Mouse (Mus musculus) layer of hippocampus, adult 9-10 months (tissue): ENCODE measurements around the gene Slc25a13.

Source experiments
- DNase-seq: peaks from one replicate; pipeline ENCODE4 v3.0.0; 2022; ENCODE audit warnings: low spot score

Slc25a13 gene

GRCm38 (mm10) chr6:6216507-6217285, at the start of gene Slc25a13:
Slc25a13 (minus strand) TSS chr6:6217173.
- no peak for DNase-seq

DNA sequence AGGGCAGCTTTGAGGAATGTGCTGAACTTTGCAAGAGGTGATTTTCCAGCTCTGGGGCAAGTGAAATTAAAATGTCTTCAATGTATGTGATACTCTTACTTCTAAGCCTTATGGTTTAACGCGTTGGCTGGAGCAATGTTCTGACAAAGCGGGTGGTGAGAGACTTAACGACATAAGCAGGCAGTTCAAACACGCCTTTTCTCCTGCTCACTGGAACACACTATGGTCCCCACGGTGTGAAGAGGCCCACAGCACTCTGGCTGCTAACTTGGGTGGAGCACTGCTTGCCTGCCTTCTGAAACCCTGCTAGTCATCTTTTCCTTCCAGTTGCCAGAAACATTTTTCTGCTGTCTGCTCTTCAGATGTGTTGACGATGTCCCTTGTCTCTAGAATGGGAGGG, 48.8 kb upstream of the Slc25a13 start:
- DNase-seq: no peak

DNA sequence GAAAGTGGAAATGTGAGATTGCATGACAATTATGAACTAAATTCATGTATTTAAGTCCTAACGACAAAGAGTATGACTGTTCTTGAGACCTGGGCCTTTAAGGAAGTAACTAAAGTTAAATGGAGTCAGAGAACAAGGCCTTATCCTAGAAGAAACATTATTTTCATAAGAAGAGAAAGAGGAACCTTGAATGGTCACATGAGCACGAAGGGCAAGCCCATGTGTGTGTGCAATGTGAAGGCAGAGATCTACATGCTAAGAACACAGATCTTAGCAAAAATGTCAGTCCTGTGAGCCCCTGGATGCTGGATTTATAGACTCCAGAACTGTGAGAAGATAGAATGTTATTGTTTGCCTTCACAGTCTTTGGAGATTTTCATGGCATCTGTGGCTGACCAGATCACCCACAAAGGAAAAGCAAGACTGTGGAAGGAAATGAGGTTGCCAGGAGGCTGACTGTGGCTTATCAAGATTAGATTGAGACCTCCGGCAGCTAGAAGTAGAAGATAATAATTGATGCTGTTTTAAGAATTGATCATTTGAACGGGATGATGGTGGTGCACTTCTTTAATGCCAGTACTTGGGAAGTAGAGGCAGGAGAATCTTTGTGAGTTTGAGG, 46.4 kb upstream of the Slc25a13 start:
- no peak for DNase-seq

- no peak for DNase-seq
Observed at GRCm38 (mm10) chr6:6260917-6261316, 43.9 kb upstream of the Slc25a13 start.

DNA sequence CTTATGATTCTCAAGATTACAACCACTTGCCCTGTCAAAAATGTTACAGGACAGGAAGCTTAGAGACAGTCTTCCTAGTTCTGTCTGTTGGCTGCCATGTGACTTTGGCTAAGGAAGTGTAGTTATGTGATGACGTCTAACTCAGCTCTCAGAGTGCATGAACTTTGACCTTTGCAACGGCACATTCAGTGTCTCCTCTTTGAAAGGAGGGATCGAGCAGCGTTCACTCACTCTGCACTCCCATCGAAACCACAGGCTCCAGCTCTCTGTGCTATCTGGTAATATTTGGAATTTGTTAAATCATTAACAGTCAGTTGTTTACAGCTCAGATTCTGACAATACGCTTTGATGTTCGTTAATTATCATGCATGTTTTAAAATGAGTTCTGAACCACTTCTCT, 31.5 kb upstream of the Slc25a13 start:
- no peak for DNase-seq

- DNase-seq: no peak
Observed at GRCm38 (mm10) chr6:6243828-6244227, 26.9 kb upstream of the Slc25a13 start.

GRCm38 (mm10) chr6:6242114-6242513, 25.1 kb upstream of the Slc25a13 start:
- no peak for DNase-seq

DNA sequence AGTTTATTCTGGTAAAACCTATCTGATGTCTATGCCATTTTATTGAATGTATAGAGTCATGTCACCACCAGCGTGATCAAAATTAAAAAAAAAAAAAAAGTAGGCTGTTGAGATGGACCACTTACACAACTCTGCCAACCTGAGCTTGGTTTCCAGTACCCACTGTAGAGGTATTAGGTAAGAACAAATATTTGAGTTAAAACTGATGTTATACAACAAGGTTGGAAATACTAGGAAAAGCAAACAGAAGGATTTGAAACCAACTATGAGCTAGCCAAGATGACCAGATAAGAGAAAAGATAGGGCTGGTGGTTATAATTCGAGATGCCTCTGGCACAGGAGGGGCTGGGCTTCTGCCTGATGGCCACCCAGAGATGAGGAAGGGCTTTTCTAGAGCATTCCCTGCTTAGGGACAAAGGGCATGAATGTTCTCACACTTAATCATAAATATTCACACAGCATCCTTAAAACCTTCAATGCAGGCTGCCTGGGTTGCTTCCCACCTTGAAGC, 19.9 kb upstream of the Slc25a13 start:
- DNase-seq: no peak

DNA sequence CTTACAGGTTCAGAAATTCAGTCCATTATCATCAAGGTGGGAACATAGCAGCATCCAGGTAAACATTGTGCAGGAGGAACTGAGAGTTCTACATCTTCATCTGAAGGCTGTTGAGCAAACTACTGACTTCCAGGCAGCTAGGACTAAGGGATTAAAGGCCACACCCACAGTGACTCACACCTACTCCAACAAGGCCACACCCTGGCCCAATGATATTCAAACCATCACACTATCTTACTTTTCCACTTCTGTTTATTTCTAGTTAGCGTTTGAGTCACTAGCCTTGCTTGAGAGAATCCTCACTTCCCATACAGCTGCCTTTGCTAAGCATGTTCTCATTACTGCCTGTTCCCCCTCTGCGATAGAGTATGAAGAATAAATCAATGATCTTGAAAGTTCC, 13.3 kb upstream of the Slc25a13 start:
- no peak for DNase-seq

GRCm38 (mm10) chr6:6222721-6223120, 5.7 kb upstream of the Slc25a13 start:
- no peak for DNase-seq

- no peak for DNase-seq
Observed at GRCm38 (mm10) chr6:6220574-6220973, 3.6 kb upstream of the Slc25a13 start.

DNA sequence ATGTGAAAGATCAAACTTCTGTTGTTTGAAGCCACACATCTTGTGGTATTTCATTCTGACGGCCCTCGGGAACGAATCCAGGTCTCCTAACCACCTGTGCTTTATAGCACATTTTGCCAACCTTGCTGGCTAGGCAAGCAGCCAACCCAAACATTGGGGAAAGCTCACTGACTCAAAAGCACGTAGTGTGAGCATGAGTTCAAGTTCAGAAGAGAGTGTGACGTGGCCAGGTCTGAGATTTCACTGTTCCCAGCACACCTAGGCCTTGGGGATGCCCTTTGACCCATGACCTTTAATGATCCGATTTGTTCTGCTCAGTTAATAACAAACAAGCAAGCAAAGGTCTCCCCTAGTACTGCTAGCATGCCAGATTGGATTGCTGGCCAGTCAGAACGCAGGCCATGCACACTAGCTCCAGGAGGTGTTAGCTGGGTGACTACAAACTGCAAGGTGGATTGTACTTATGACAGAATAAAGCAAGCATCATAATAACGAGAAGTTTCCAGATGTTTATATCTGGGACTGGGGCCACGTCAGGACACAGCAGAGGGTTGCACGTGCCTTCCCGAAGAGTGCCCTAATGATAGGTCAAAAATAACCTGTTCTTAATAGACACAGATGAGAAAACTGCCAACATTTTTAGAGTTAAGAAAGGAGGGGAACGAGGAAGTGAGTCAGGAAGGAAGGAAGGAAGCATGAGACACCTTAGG, 2.8 kb upstream of the Slc25a13 start:
- no peak for DNase-seq

DNA sequence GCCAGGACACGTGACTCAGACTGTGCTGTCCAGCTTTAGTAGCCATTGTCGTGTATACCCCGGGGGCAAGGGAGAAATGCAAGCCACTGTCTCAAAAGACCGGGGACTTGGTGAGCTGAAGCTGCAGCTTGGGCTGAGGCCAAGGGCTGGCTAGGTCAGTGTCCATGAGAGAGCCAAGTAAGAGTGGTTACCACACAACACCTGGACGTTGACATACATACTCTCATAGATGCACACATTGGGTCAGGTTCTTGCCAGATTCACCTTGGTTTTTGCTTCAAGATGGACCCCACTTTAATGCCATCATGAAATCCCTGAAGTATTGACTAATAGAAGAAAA, 283 bp upstream of the Slc25a13 start:
- DNase-seq: no peak

- DNase-seq: no peak
Observed at GRCm38 (mm10) chr6:6216120-6216506, 860 bp downstream of the Slc25a13 start.

DNA sequence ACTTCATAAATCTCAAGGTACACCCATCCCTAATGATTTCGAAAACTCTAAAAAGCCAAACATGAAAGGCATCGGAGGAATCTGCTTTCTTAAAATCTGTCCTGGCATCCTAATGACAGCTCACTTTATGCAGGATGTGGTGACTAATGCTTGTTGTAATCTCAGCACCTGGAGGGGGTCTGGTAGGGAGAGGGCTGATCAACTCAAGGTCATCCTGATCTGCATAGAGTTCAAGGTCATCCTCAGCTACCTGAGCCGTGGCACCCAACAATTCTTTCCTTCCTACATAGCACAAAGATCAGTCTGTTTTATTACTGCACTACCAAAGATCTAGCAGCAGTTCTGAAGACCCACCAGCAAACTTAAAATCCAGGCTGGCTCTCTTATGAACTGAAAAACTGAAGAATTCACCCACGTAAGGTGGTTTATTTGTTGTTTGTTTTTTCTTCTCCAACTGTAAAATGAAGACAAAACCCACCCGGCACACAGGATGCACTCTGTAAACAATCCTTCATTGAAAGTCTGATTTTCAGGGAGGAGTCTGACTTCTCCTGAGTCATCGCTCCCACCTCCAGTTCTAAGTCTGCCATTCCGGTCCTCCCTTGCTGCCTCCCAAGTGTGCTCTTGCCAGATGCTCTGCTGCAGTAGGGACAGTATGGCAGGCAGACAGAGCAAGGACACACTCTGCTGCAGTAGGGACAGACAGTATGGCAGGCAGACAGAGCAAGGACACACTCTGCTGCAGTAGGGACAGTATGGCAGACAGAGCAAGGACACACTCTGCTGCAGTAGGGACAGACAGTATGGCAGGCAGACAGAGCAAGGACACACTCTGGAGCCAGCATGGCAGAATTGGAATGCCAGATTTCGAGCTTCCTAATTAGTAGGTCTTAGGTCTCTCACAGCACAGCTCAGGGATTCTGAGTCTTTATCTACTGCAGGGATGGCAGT, 4.3 kb downstream of the Slc25a13 start:
- DNase-seq: no peak

DNA sequence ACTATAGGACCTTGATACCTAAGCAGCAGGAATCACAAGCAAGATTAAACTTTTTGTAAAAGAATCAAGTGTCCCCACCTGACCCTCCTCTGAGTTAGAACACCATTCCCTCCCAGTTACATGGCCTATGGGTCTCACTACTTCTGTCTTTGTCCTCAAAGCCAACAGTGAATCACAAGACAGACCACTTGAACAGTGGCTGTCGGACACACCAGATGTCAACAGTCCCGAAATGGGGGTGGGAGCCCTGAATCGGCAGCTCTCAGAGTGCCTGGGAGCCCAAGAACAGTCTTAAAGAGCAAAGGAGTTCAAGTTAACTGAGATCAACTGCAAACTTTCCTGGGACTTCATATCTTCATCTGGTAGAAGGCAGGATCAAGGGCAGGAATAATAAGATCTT, 5.0 kb downstream of the Slc25a13 start:
- DNase-seq: no peak

GRCm38 (mm10) chr6:6210637-6211036, 6.3 kb downstream of the Slc25a13 start:
- DNase-seq: no peak

DNA sequence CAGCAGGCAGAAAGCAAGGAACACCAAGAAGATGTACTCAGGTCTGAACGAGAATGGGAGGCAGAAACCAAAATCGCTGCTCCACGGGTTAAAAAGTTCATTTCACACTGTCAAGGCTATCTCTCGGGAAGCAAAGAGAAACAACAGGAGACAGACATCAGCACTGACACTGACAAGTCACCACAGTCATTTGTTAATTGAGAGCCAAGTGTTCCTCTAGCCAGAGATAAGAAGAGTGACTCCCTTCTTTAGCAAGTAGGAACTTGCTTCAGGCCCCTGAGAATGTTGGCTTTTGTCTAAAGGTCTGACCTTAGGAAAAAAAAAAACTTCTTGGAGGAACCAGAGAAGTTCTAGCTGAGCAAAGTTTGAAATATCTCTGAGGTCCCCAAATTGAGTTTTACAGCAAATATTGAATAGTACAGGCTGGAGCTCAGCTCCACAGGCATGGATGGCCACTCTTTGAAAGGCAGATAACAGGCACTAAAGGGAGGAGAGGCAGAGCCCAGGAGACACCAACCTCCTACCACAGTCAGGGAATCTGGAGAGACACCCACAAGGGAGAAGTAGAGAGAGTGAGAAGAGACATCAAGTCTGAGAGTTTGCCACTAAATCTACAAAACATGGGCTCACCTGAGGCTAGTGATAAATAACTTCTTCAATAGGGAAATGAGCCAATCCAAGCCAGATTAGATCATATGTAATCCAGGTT, 8.5 kb downstream of the Slc25a13 start:
- no peak for DNase-seq

DNA sequence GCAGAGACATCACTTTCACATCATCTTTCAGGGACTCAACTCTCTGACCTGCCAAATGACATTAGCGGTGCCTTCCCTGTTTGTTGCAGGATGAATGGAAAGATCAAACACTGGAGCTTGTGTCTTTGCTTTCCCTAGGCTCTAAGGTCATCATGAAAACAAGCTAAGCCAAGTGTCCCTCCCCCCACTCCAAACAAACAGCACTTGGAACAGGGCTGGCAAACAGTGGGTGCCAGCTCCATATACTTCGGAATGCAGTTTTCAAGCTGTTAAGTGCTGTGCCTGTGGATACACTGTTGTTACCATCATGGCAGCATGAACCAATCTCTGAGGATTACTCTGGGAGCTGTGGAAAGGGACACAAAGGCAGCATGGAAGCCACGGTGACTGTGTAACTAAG, 9.1 kb downstream of the Slc25a13 start:
- DNase-seq: no peak

- DNase-seq: no peak
Observed at GRCm38 (mm10) chr6:6207395-6207794, 9.6 kb downstream of the Slc25a13 start.

DNA sequence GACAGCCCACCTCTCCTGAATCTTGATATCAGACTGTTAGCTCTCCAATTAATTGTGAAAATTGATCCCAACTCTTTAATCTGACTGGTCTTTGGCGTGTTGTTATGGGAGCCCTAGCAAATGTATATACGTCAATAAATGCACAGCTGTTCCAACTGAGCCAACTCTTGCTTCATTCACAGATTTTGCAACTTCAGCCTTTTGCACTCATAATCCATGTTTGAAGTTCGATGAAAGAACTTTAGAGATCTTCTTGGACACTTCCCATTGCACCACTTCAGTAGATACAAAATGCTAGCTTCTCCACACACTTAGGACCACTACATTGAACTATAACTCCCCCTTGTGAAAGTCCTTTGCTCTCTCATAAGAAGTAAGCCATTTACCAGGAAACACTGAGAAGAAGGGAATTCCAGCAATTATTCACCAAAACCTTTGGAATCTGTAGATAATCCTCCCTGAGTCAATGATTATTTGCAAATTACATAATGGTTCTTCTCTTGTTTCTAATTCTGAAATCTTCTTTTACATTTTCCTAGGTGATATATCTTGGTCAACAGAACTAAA, 11.3 kb downstream of the Slc25a13 start:
- DNase-seq: no peak
